ENCODE assay signal across 9 mouse cellular contexts in genomic region chr9:89879574-89879973, GRCm38 (mm10). TPM values are rescaled to one million over a fixed set of nuclear protein-coding genes. Genes with fewer than 3 reads are reported as not detected.
DNase-seq lines count a peak whose midpoint lies in the region; ATAC-seq and TF ChIP-seq lines count a peak whose summit lies in the region.
"Had no signal": no experiment of that assay in that cellular context is flagged by ENCODE, and none has a peak within 500 bp of the region (broad histone marks: within the 10 kb centered on the region; RNA-seq: fewer than 3 reads in every experiment).

No protein-coding gene starts in this region.

- ATAC-seq in kidney, embryonic 16.5 days (ENCODE audit: low FRiP score, low TSS enrichment) = no peak
- ATAC-seq in common myeloid progenitor, adult 5-6 weeks (replicated peaks; ENCODE audit: low read depth, poor library complexity, severe bottlenecking) = peak; percentile 77
- ATAC-seq in midbrain, postnatal 0 days (ENCODE audit: low FRiP score) = peak; percentile 65

- H3K9me3 ChIP-seq in kidney, embryonic 16.5 days (ENCODE audit: low read length) = peaks cover 18% of the 10 kb centered on the region
- H3K9me3 ChIP-seq in midbrain, postnatal 0 days (ENCODE audit: low read length) = peaks cover 5% of the 10 kb centered on the region; the same call in 1 of the 2 replicates

- WGBS in kidney, embryonic 16.5 days = 55% methylated on average over 31 of the region's 31 CpGs
- 50% methylated on average over 30 of the region's 31 CpGs for WGBS in midbrain, postnatal 0 days

- no peak for TF ChIP-seq CTCF in midbrain, postnatal 0 days (IDR thresholded peaks at IDR 0.05)
- no peak for TF ChIP-seq CTCF in layer of hippocampus, adult 2 months (conservative IDR thresholded peaks at IDR 0.05)

- H3K9ac ChIP-seq in kidney, embryonic 16.5 days (replicated peaks; ENCODE audit: low read length) = no peak overlapping the region
- no peak overlapping the region for H3K9ac ChIP-seq in midbrain, postnatal 0 days (replicated peaks; ENCODE audit: low read length, poor library complexity, severe bottlenecking)

- H3K36me3 ChIP-seq in kidney, embryonic 16.5 days (ENCODE audit: insufficient read depth, low read length) = no peaks in the 10 kb centered on the region
- no peaks in the 10 kb centered on the region for H3K36me3 ChIP-seq in midbrain, postnatal 0 days (ENCODE audit: insufficient read depth, low read length)

- no peak overlapping the region for H3K4me3 ChIP-seq in kidney, embryonic 16.5 days (ENCODE audit: low read length)
- H3K4me3 ChIP-seq in midbrain, postnatal 0 days (ENCODE audit: low read depth, low read length) = peak overlapping the region; percentile 8; the same call in 1 of the 2 replicates
- H3K4me3 ChIP-seq in layer of hippocampus, adult 2 months = no peak overlapping the region

- no peak overlapping the region for H3K27ac ChIP-seq in kidney, embryonic 16.5 days (ENCODE audit: low read length)
- H3K27ac ChIP-seq in midbrain, postnatal 0 days (ENCODE audit: low read depth, low read length) = no peak overlapping the region
- H3K27ac ChIP-seq in layer of hippocampus, adult 2 months = no peak overlapping the region
- H3K27ac ChIP-seq: macrophage had no signal

- H3K27me3 ChIP-seq in kidney, embryonic 16.5 days (ENCODE audit: insufficient read depth, low read length) = peaks cover 63% of the 10 kb centered on the region
- peaks cover 26% of the 10 kb centered on the region for H3K27me3 ChIP-seq in midbrain, postnatal 0 days (ENCODE audit: insufficient read depth, low read length)

- no peaks in the 10 kb centered on the region for H3K4me1 ChIP-seq in kidney, embryonic 16.5 days (ENCODE audit: insufficient read depth, low read length)
- H3K4me1 ChIP-seq in midbrain, postnatal 0 days (ENCODE audit: insufficient read depth, low read length) = no peaks in the 10 kb centered on the region

- H3K4me2 ChIP-seq in kidney, embryonic 16.5 days (replicated peaks; ENCODE audit: low read depth, low read length) = no peak overlapping the region
- no peak overlapping the region for H3K4me2 ChIP-seq in midbrain, postnatal 0 days (ENCODE audit: low read depth, low read length, poor library complexity, severe bottlenecking)

- DNase-seq in kidney, postnatal 10 days = peak; percentile 20
- peak; percentile 15 for DNase-seq in heart, postnatal 4 days
- peak; percentile 53 for DNase-seq in midbrain, postnatal 0 days (ENCODE audit: low spot score)
- no peak for DNase-seq in MN1 (ENCODE audit: low spot score)
- no peak for DNase-seq in adrenal gland, postnatal 4 days (ENCODE audit: low spot score in 2 of 2)
- DNase-seq in layer of hippocampus, adult 2 months (ENCODE audit: low spot score in 2 of 2) = no peak

RNA-seq across cellular contexts. Expression of gene Rasgrf1, which starts 30.1 kb away (rescaled TPM):
- polyA plus RNA-seq in kidney, embryonic 16.5 days (2015; fragmentation: Nextera tagmentation; extraction: Ambion mirVana) = 0.20 TPM in 1 of 2 replicates, not detected in the other
- not detected in 2 replicates for total RNA-seq in common myeloid progenitor, adult 5-6 weeks (2017)
- total RNA-seq in heart, postnatal 4 days (2021) = not detected
- total RNA-seq in midbrain, postnatal 0 days (2014; rRNA removed) = 35.7 and 40.8 TPM in 2 replicates
- 22.6 and 24.0 TPM in 2 replicates for polyA plus RNA-seq in midbrain, postnatal 0 days (2015; fragmentation: Nextera tagmentation; extraction: Ambion mirVana)
- total RNA-seq in adrenal gland, postnatal 4 days (2021) = 1 to 10 TPM; 1.3 to 1.7 TPM
- 100 to 1,000 TPM; 480 to 498 TPM for total RNA-seq in layer of hippocampus, adult 2 months (2021)
- polyA plus RNA-seq: macrophage had no signal

Comparison
In these comparisons a context has a peak if more than half of its experiments do, and no peak if none do; other contexts are left out.
1. DNase-seq: peak in kidney, postnatal 10 days (single experiment), heart, postnatal 4 days (single experiment) and midbrain, postnatal 0 days (single experiment); none in MN1 (single experiment), adrenal gland, postnatal 4 days (0 of 2) and layer of hippocampus, adult 2 months (0 of 2).
2. RNA of gene Rasgrf1, which starts 30.1 kb away (total RNA-seq): 480 to 498 TPM in layer of hippocampus, adult 2 months and 35.7 to 40.8 TPM in midbrain, postnatal 0 days; 1.3 to 1.7 TPM in adrenal gland, postnatal 4 days, not detected in heart, postnatal 4 days and not detected in common myeloid progenitor, adult 5-6 weeks; every median in the first group is over 10 times any median in the second.